Mouse (Mus musculus): Measurements from ENCODE around the gene Olr1.

DNA sequence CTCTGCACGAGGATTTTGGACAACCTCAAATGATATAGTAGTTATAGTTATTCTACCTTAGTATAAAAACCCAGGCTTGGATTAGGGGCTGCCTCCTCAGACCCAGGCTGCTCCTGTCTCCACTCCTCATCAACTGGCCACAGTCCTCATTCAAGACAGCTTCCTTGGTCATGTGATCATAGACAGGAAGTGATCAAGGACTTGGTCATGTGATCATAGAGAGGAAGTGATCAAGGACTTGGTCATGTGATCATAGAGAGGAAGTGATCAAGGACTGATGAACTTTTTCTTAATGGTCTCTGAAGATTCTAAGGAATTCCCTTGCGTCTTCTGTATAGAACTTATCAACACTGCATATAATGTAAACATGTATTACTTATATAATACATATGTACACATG is 40.3 kb upstream of the Olr1 start:
- TF ChIP-seq CTCF (IDR thresholded peaks at IDR 0.05; ENCODE audit: low read depth) (no peak), EP300 (IDR thresholded peaks at IDR 0.05; ENCODE audit: low read depth) (no peak)
